8 mouse cellular contexts compared by ENCODE assay signal in genomic region chr7:143407931-143408501, GRCm38 (mm10). TPM values are rescaled to one million over a fixed set of nuclear protein-coding genes. Genes with fewer than 3 reads are reported as not detected.
DNase-seq lines count a peak whose midpoint lies in the region; ATAC-seq and TF ChIP-seq lines count a peak whose summit lies in the region.
"Had no signal": no experiment of that assay in that cellular context is flagged by ENCODE, and none has a peak within 500 bp of the region (broad histone marks: within the 10 kb centered on the region; RNA-seq: fewer than 3 reads in every experiment).

No protein-coding gene starts in this region.

- WGBS in heart, adult 2 months: 16% methylated on average over 9 of the region's 9 CpGs
- 37% methylated on average over 9 of the region's 9 CpGs for WGBS in lung, embryonic 16.5 days

- TF ChIP-seq POLR2A in heart, adult 2 months (IDR thresholded peaks at IDR 0.05; ENCODE audit: insufficient read depth, low read depth, low read length): no peak; the same call in 1 of the 2 replicates

- no peak overlapping the region for H3K9ac ChIP-seq in heart, adult 2 months (ENCODE audit: low read depth, low read length)
- H3K9ac ChIP-seq in lung, embryonic 16.5 days (ENCODE audit: low read length): peak overlapping the region; percentile 38
- H3K9ac ChIP-seq: midbrain, embryonic 15.5 days had no signal

- H3K4me1 ChIP-seq in heart, adult 2 months (ENCODE audit: control insufficient read depth, insufficient read depth, low read length): peaks cover 19% of the 10 kb centered on the region
- peaks cover 18% of the 10 kb centered on the region for H3K4me1 ChIP-seq in lung, embryonic 16.5 days (replicated peaks; ENCODE audit: control insufficient read depth, insufficient read depth, low read length)
- H3K4me1 ChIP-seq: midbrain, embryonic 15.5 days had no signal

- H3K9me3 ChIP-seq in lung, embryonic 16.5 days (ENCODE audit: control insufficient read depth, low read length): no peaks in the 10 kb centered on the region
- H3K9me3 ChIP-seq: midbrain, embryonic 15.5 days had no signal

- H3K27me3 ChIP-seq in heart, adult 2 months (ENCODE audit: control insufficient read depth, insufficient read depth, low read length): no peaks in the 10 kb centered on the region
- no peaks in the 10 kb centered on the region for H3K27me3 ChIP-seq in lung, embryonic 16.5 days (ENCODE audit: control insufficient read depth, insufficient read depth, low read depth, low read length)
- H3K27me3 ChIP-seq: midbrain, embryonic 15.5 days had no signal

- no peaks in the 10 kb centered on the region for H3K79me2 ChIP-seq in heart, adult 2 months (replicated peaks; ENCODE audit: control insufficient read depth, insufficient read depth, low read length)

- ATAC-seq in common myeloid progenitor, adult 5-6 weeks (replicated peaks; ENCODE audit: low read depth, poor library complexity, severe bottlenecking): peak; percentile 36; the same call in 1 of the 2 replicates
- peak; percentile 73 for ATAC-seq in lung, embryonic 16.5 days (ENCODE audit: low read depth)
- ATAC-seq: midbrain, embryonic 15.5 days had no signal

- H3K4me2 ChIP-seq in lung, embryonic 16.5 days (ENCODE audit: low read depth, low read length): peak overlapping the region; percentile 29; the same call in 1 of the 2 replicates
- H3K4me2 ChIP-seq: midbrain, embryonic 15.5 days had no signal

- TF ChIP-seq CTCF in heart, adult 2 months (IDR thresholded peaks at IDR 0.05): no peak

- no peak overlapping the region for H3K4me3 ChIP-seq in heart, adult 2 months
- no peak overlapping the region for H3K4me3 ChIP-seq in lung, embryonic 16.5 days (ENCODE audit: low read length)
- H3K4me3 ChIP-seq: midbrain, embryonic 15.5 days had no signal

- peaks cover 2% of the 10 kb centered on the region; the same call in 1 of the 2 replicates for H3K36me3 ChIP-seq in heart, adult 2 months (ENCODE audit: control insufficient read depth, insufficient read depth, low read length)
- no peaks in the 10 kb centered on the region for H3K36me3 ChIP-seq in lung, embryonic 16.5 days (ENCODE audit: control insufficient read depth, insufficient read depth, low read length)
- H3K36me3 ChIP-seq: midbrain, embryonic 15.5 days had no signal

- intact Hi-C loops in heart, adult 2 months (cut with DNase I): loop anchor here (2.0 kb wide), 1 partner anchor 53 kb away; the partner anchor contains the start of gene Cdkn1c

- H3K27ac ChIP-seq in heart, adult 2 months: peak overlapping the region; percentile 67
- peak overlapping the region; percentile 43 for H3K27ac ChIP-seq in lung, embryonic 16.5 days (ENCODE audit: low read length)
- H3K27ac ChIP-seq: midbrain, embryonic 15.5 days had no signal

- TF ChIP-seq EP300 in heart, adult 2 months (IDR thresholded peaks at IDR 0.05; ENCODE audit: insufficient read depth, low read depth, low read length): peak; percentile 75

- peak; percentile 63 to 68 for DNase-seq in heart, adult 2 months
- peak; percentile 66 for DNase-seq in kidney, adult 9 months
- DNase-seq in cerebellum, postnatal 4 days (ENCODE audit: low spot score in 2 of 2): no peak
- no peak for DNase-seq in thymus, postnatal 0 days (ENCODE audit: low spot score)
- no peak for DNase-seq in spleen, postnatal 10 days (ENCODE audit: low spot score in 2 of 2)

RNA-seq across cellular contexts. Expression of gene Cdkn1c, which starts 52.8 kb away (rescaled TPM):
- 1.6 and 2.6 TPM in 2 replicates for total RNA-seq in common myeloid progenitor, adult 5-6 weeks (2017)
- 10 to 100 TPM; 33.9 to 42.4 TPM for total RNA-seq in heart, adult 2 months (2021)
- polyA plus RNA-seq in heart, adult 2 months (2012; rRNA removed): 12.3 and 15.7 TPM in 2 replicates
- polyA plus RNA-seq in lung, embryonic 16.5 days (2015; fragmentation: Nextera tagmentation; extraction: Ambion mirVana): 434 and 478 TPM in 2 replicates
- 59.1 and 74.9 TPM in 2 replicates for polyA plus RNA-seq in thymus, postnatal 0 days (2015; fragmentation: Nextera tagmentation; extraction: Ambion mirVana)

Comparison
In these comparisons a context has a peak if more than half of its experiments do, and no peak if none do; other contexts are left out.
1. DNase-seq: peak in heart, adult 2 months (2 of 2) and kidney, adult 9 months (single experiment); none in cerebellum, postnatal 4 days (0 of 2), thymus, postnatal 0 days (single experiment) and spleen, postnatal 10 days (0 of 2).